Mouse (Mus musculus) thymus, postnatal 10 days (tissue): ENCODE results near the gene Ppp1r11.

Experiments used
- DNase-seq, 2 experiments: peaks; one replicate each; pipeline ENCODE4 v3.0.0; 2021; ENCODE audit warnings: low spot score in 2 of 2

Ppp1r11 gene

DNA sequence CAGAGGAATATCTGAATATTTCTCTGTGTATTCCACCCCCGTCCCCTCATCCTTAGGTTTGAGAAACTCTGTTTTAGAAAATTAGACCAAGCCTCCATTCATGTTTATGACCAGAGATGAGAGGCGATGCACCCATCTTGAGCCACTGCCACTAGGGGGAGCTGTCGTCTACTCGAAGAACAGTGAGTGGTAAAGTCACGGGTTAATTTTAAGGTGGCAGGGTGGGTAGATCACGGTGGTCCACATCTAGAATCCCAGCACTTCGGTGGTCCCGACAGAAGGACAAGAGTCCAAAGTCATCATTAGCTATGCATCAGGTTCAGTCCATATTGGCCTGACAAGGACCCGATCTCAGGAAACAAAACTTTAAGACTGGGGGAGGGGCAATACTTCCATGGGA lies 36.5 kb downstream of the Ppp1r11 start:
- DNase-seq = peak; percentile 27 to 78

DNA sequence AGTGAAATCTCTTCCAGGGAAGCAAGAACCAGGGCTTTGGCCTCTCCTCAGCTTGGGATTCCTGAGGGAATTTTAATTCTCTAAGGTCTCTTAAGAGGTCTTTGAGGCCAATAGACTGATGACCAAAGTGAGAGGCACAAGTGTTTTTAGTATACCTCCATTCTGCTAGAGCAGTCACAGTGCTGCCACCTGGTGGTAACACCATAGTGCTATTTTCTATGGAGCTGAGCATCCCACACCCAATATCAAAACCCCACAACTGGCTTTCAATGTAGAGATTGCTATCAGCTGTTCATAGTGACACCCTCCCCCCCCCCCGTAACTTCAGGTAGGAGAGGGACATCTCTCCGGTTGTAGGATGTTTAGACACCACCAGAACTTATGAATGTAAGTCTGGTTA lies 37.4 kb downstream of the Ppp1r11 start:
- peak; percentile 39 to 81 for DNase-seq

DNA sequence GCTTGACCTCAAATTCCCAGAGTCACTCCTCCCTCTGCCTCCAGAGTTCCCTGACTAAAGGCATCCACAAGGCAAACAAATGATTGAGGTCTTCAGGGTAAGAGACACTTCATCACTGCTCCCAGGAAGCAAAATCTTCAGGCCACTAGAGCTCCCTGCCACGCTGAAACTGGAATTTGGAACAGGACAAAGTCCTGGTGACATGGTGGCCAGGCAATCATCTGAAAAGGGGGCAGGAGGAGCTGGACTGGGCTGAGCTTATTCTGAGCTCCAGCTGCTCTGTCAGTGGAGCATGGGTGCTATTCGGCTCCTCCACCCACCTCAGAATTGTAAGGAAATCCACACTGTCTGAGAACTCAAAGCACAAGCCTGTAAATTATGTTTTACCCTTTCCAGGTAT lies 39.5 kb downstream of the Ppp1r11 start:
- DNase-seq = no peak

GRCm38 (mm10) chr17:36909802-36910201 lies 41.7 kb downstream of the Ppp1r11 start:
- no peak for DNase-seq

DNA sequence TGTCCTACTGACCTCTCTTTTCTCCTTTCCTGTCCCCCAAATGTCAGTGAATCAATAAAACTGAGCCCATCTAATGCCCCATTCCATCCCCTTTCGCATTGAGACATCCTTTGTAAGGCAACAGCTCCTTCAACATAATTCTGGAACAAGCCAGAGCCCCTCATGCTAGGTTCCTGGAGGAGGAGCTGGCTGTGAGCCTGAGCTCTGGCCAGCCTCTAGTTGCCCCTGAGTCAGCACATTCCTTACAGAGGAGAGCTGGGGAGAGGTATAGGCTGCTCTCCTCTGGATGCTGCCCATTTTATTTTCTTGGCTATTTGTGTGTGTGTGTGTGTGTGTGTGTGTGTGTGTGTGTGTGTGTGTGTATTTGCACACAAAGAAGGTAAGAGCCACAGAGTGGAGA lies 43.3 kb downstream of the Ppp1r11 start:
- DNase-seq = no peak

GRCm38 (mm10) chr17:36903651-36904050 lies 47.9 kb downstream of the Ppp1r11 start:
- no peak for DNase-seq

GRCm38 (mm10) chr17:36900691-36901090 lies 50.9 kb downstream of the Ppp1r11 start:
- no peak for DNase-seq

GRCm38 (mm10) chr17:36900001-36900400 lies 51.5 kb downstream of the Ppp1r11 start:
- DNase-seq = no peak

- DNase-seq = no peak
These were observed 52.2 kb downstream of the Ppp1r11 start for GRCm38 (mm10) chr17:36899376-36899775.
